Mouse (Mus musculus) spleen, adult 2 months (tissue): ENCODE measurements at regions not wholly inside any gene's neighbourhood (a gene's known extent, or its start where the extent isn't known, plus 50 kb on each side); places are given as distances from the start of the nearest gene placed in this dataset.

ENCODE experiments used
- CTCF ChIP-seq: fragments of 200-500 bp; IDR thresholded peaks from 2 replicates; pipeline ENCODE4 v1.5.1; 2011; ENCODE audit warnings: mild to moderate bottlenecking, inconsistent platforms; ENCODE audit not compliant: insufficient read depth, insufficient read length, insufficient replicate concordance; ENCODE audit errors: extremely low read depth
- POLR2A ChIP-seq: fragments of 200-500 bp; IDR thresholded peaks from 2 replicates; pipeline ENCODE4 v1.6.1; 2011; ENCODE audit warnings: low read depth, low read length, inconsistent platforms

DNA sequence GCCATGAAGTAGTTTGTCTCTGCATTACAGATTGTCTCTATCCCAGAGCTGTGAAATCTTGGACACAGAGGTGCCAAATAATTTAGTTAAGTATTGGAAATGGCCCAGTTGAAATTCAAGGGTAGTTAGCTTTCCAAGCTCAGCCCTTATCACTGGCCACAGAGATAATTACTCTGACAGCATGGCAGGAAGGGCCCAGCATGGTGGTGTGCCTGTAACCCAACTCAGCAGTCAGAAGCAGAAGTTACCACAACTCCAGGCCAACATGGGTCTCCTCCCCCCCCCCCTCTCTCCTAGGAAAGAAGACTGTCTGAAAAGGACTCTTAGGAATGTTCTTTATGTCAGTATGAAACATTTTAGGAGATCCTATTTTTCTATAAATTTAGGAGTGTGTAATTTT lies 101.4 kb upstream of the Bach2 start:
- no peak for TF ChIP-seq POLR2A
- no peak for TF ChIP-seq CTCF
